Comparison of ENCODE assay signal across 8 mouse cellular contexts in the genomic region with DNA sequence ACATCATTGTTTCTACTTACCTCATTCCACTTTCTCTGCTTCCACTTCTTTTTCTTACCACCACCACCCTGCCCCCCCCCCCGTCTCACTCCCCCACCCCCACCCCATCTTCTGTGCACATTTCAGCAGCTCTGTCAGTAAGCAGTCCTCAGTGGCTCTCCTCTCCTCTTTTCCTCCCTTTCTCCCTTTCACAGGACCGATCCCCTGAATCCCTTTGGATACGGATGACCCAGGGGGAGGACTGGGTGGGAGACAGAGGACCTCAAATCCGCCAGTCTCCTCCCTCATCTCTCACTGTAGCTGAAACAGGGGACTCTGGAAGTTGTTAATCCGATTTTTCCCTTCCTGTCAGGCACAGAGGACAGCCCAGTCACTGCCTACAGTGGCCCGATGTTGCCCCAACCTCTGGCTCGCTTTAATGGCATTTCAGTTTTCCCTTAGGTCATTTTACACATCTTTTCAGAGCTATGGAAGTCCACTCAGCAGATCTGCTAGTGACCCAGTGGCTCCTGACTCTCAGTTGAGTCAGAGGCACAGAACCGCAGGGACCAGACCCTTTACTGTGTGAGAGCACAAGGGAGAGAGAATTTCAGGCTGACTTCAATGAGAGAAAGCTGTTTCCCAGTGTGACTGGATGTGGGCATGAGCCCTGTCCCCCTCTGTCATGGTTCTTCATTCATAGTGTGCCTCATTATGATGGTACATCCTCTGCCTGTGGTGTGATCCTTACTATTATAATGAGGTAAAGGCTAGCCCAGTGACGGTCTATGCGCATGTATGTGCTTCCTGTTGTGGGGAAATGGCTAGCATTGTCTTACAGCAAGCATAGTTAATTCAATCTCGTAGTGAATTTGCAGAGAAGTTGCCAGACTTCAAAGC. TPM values are rescaled to one million over a fixed set of nuclear protein-coding genes. Genes with fewer than 3 reads are reported as not detected.
DNase-seq lines count a peak whose midpoint lies in the region; ATAC-seq lines count a peak whose summit lies in the region.

No protein-coding gene starts in this region.

- peak overlapping the region; percentile 14; the same call in 1 of the 2 replicates for H3K4me3 ChIP-seq in forebrain, embryonic 10.5 days
- no peak overlapping the region for H3K4me3 ChIP-seq in forebrain, embryonic 16.5 days (replicated peaks; ENCODE audit: low read length)
- no peak overlapping the region for H3K4me3 ChIP-seq in neural tube, embryonic 11.5 days (ENCODE audit: low read depth, low read length)
- no peak overlapping the region for H3K4me3 ChIP-seq in macrophage (ENCODE audit: inconsistent target)

- no peaks in the 10 kb centered on the region for H3K9me3 ChIP-seq in forebrain, embryonic 10.5 days
- no peaks in the 10 kb centered on the region for H3K9me3 ChIP-seq in forebrain, embryonic 16.5 days (ENCODE audit: control insufficient read depth, low read length)
- no peaks in the 10 kb centered on the region for H3K9me3 ChIP-seq in neural tube, embryonic 11.5 days (ENCODE audit: control insufficient read depth, low read length)

- no peak for ATAC-seq in forebrain, embryonic 16.5 days
- ATAC-seq in neural tube, embryonic 11.5 days (ENCODE audit: insufficient read depth, low FRiP score, low TSS enrichment) = 0 out of 2 replicates have a peak, but pooled peaks have one; percentile 38
- no peak for ATAC-seq in inflammation-experienced regulatory T-cells, adult 6 months

- DNase-seq in forebrain, embryonic 10.5 days (ENCODE audit: extremely low spot score, low spot score) = no peak
- no peak for DNase-seq in neural tube, embryonic 11.5 days (ENCODE audit: low spot score)
- no peak for DNase-seq in neural tube, embryonic 10.5 days (ENCODE audit: extremely low spot score, low spot score)
- DNase-seq in yolk sac, embryonic 10.5 days (ENCODE audit: low spot score) = peak; percentile 28
- no peak for DNase-seq in testis, postnatal 10 days (ENCODE audit: low spot score)

- H3K27me3 ChIP-seq in forebrain, embryonic 10.5 days (ENCODE audit: poor library complexity, severe bottlenecking) = no peaks in the 10 kb centered on the region
- H3K27me3 ChIP-seq in forebrain, embryonic 16.5 days (replicated peaks; ENCODE audit: control insufficient read depth, insufficient read depth, low read length) = no peaks in the 10 kb centered on the region
- H3K27me3 ChIP-seq in neural tube, embryonic 11.5 days (ENCODE audit: control insufficient read depth, insufficient read depth, low read length) = no peaks in the 10 kb centered on the region

- no peak overlapping the region for H3K4me2 ChIP-seq in forebrain, embryonic 16.5 days (ENCODE audit: low read length)
- H3K4me2 ChIP-seq in neural tube, embryonic 11.5 days (ENCODE audit: low read depth) = no peak overlapping the region

- 12% methylated on average over 11 of the region's 11 CpGs for WGBS in forebrain, embryonic 10.5 days
- WGBS in forebrain, embryonic 16.5 days = 17% methylated on average over 11 of the region's 11 CpGs
- WGBS in neural tube, embryonic 11.5 days = 23% methylated on average over 10 of the region's 11 CpGs
- WGBS in macrophage (ENCODE audit: missing documents) = 73% methylated on average over 10 of the region's 11 CpGs

- no peak overlapping the region for H3K9ac ChIP-seq in forebrain, embryonic 16.5 days (replicated peaks; ENCODE audit: low read depth, low read length)
- H3K9ac ChIP-seq in neural tube, embryonic 11.5 days (ENCODE audit: low read length) = 0 out of 2 replicates have a peak overlapping the region, but pooled peaks have one; percentile 11

- H3K4me1 ChIP-seq in forebrain, embryonic 10.5 days = peaks cover 50% of the 10 kb centered on the region
- peaks cover 24% of the 10 kb centered on the region for H3K4me1 ChIP-seq in forebrain, embryonic 16.5 days (replicated peaks; ENCODE audit: control insufficient read depth, insufficient read depth, low read length)
- peaks cover 13% of the 10 kb centered on the region; the same call in 1 of the 2 replicates for H3K4me1 ChIP-seq in neural tube, embryonic 11.5 days (ENCODE audit: control insufficient read depth, insufficient read depth, low read length)

- peaks cover 100% of the 10 kb centered on the region for H3K79me2 ChIP-seq in macrophage (ENCODE audit: inconsistent target)

- no peaks in the 10 kb centered on the region for H3K36me3 ChIP-seq in forebrain, embryonic 10.5 days (replicated peaks)
- H3K36me3 ChIP-seq in forebrain, embryonic 16.5 days (ENCODE audit: control insufficient read depth, insufficient read depth) = no peaks in the 10 kb centered on the region
- no peaks in the 10 kb centered on the region for H3K36me3 ChIP-seq in neural tube, embryonic 11.5 days (ENCODE audit: control insufficient read depth, insufficient read depth, low read length)
- no peaks in the 10 kb centered on the region for H3K36me3 ChIP-seq in macrophage (ENCODE audit: inconsistent target)

- peak overlapping the region; percentile 79 for H3K27ac ChIP-seq in forebrain, embryonic 10.5 days
- no peak overlapping the region for H3K27ac ChIP-seq in forebrain, embryonic 16.5 days (ENCODE audit: low read length)
- peak overlapping the region; percentile 69 for H3K27ac ChIP-seq in neural tube, embryonic 11.5 days (ENCODE audit: low read depth, low read length)
- 0 out of 2 replicates have a peak overlapping the region, but pooled peaks have one; percentile 12 for H3K27ac ChIP-seq in macrophage

RNA-seq across cellular contexts. Expression of a gene that starts 11.6 kb away (rescaled TPM):
- 1.4 and 2.3 TPM in 2 replicates for polyA plus RNA-seq in forebrain, embryonic 10.5 days (2016; fragmentation: Nextera tagmentation; extraction: Ambion mirVana)
- 5.4 and 8.0 TPM in 2 replicates for polyA plus RNA-seq in forebrain, embryonic 16.5 days (2015; fragmentation: Nextera tagmentation; extraction: Ambion mirVana)
- 5.5 and 7.2 TPM in 2 replicates for polyA plus RNA-seq in neural tube, embryonic 11.5 days (2014; fragmentation: Nextera tagmentation; extraction: Ambion mirVana)
- total RNA-seq in macrophage (2018; cell fraction: chromatin; rRNA removed) = 1 to 10 TPM in 20 of 26 experiments, under 1 TPM in 4, not detected in 2; 0.79 to 4.2 (median 1.5) TPM
- total RNA-seq in macrophage (2018; cell fraction: cytosol; rRNA removed) = 1 to 10 TPM in 13 of 26 experiments, under 1 TPM in 13; 0.51 to 2.0 (median 1.0) TPM
- total RNA-seq in macrophage (2018; cell fraction: nucleus; rRNA removed) = 1 to 10 TPM in 23 of 26 experiments, under 1 TPM in 1, not detected in 2; 0.71 to 4.9 (median 2.6) TPM
- 0.42 to 1.4 TPM (median 0.69 TPM) in 3 replicates for polyA plus RNA-seq in macrophage (2018)
- polyA plus RNA-seq in inflammation-experienced regulatory T-cells, adult 6 months (2017; shearing (Covaris generic)) = not detected

RNA-seq across cellular contexts. Expression of a gene that starts 12.4 kb away (rescaled TPM):
- 2.4 and 3.6 TPM in 2 replicates for polyA plus RNA-seq in forebrain, embryonic 10.5 days (2016; fragmentation: Nextera tagmentation; extraction: Ambion mirVana)
- 14.4 and 15.1 TPM in 2 replicates for polyA plus RNA-seq in forebrain, embryonic 16.5 days (2015; fragmentation: Nextera tagmentation; extraction: Ambion mirVana)
- polyA plus RNA-seq in neural tube, embryonic 11.5 days (2014; fragmentation: Nextera tagmentation; extraction: Ambion mirVana) = 13.4 and 17.1 TPM in 2 replicates
- 10 to 100 TPM; 30.5 to 77.0 (median 60.9) TPM for total RNA-seq in macrophage (2018; cell fraction: chromatin; rRNA removed)
- total RNA-seq in macrophage (2018; cell fraction: cytosol; rRNA removed) = 10 to 100 TPM; 40.0 to 66.0 (median 47.5) TPM
- 100 to 1,000 TPM in 2 of 26 experiments, 10 to 100 TPM in 24; 44.0 to 112 (median 68.3) TPM for total RNA-seq in macrophage (2018; cell fraction: nucleus; rRNA removed)
- polyA plus RNA-seq in macrophage (2018) = 25.9 to 34.3 TPM (median 30.4 TPM) in 3 replicates
- under 1 TPM in 2 of 3 experiments, not detected in 1; 0.18 to 0.20 TPM for polyA plus RNA-seq in inflammation-experienced regulatory T-cells, adult 6 months (2017; shearing (Covaris generic))
